Mouse (Mus musculus) brain, embryonic 14.5 days (tissue): ENCODE data around the gene Acvrl1.

ENCODE experiments used
- CTCF ChIP-seq: fragments of 200-500 bp; IDR thresholded peaks from 2 replicates; pipeline ENCODE4 v1.5.1; 2012; ENCODE audit warnings: inconsistent platforms, mild to moderate bottlenecking, moderate library complexity, borderline replicate concordance; ENCODE audit not compliant: insufficient read depth, insufficient read length; ENCODE audit errors: extremely low read depth
- POLR2A ChIP-seq: fragments of 200-500 bp; IDR thresholded peaks from 2 replicates; pipeline ENCODE4 v1.6.1; 2012; ENCODE audit warnings: mild to moderate bottlenecking, inconsistent platforms, borderline replicate concordance; ENCODE audit not compliant: poor library complexity, insufficient read depth, insufficient read length, severe bottlenecking; ENCODE audit errors: extremely low read depth

- TF ChIP-seq CTCF (no peak), POLR2A (no peak)
These were observed 9.1 kb downstream of the Acvrl1 start for GRCm38 (mm10) chr15:101137455-101137854.
